Mouse (Mus musculus) embryonic facial prominence, embryonic 13.5 days (tissue): ENCODE measurements around the gene Pole2. TPM values are rescaled to one million over a fixed set of nuclear protein-coding genes. Genes with fewer than 3 reads are reported as not detected.

ENCODE experiments used
- ATAC-seq: fragments of 200-750 bp; cut with Nextera tagmentation; 2 replicates; pipeline ENCODE4 v1.8.0; 2017; ENCODE audit warnings: low read depth; ENCODE audit not compliant: insufficient number of reproducible peaks, insufficient read depth, low FRiP score, low TSS enrichment
- H3K27ac ChIP-seq: fragments of 300-500 bp; sonication (generic); 2 replicates; pipeline ENCODE4 v1.5.1; 2015; ENCODE audit warnings: moderate library complexity, mild to moderate bottlenecking, inconsistent platforms
- H3K27me3 ChIP-seq: fragments of 300-500 bp; sonication (generic); 2 replicates; pipeline ENCODE4 v1.6.1; 2015; ENCODE audit warnings: mild to moderate bottlenecking, inconsistent platforms
- H3K36me3 ChIP-seq: fragments of 300-500 bp; sonication (generic); 2 replicates; pipeline ENCODE4 v1.6.1; 2015; ENCODE audit warnings: mild to moderate bottlenecking, inconsistent platforms
- H3K4me1 ChIP-seq: fragments of 300-500 bp; sonication (generic); 2 replicates; pipeline ENCODE4 v1.6.1; 2015; ENCODE audit warnings: inconsistent platforms
- H3K4me2 ChIP-seq: fragments of 300-500 bp; sonication (generic); 2 replicates; pipeline ENCODE4 v1.6.1; 2015; ENCODE audit warnings: moderate library complexity, mild to moderate bottlenecking, inconsistent platforms
- H3K4me3 ChIP-seq: fragments of 300-500 bp; sonication (generic); 2 replicates; pipeline ENCODE4 v1.5.1; 2015; ENCODE audit warnings: mild to moderate bottlenecking, inconsistent platforms
- H3K9ac ChIP-seq: fragments of 300-500 bp; sonication (generic); 2 replicates; pipeline ENCODE4 v1.6.1; 2015; ENCODE audit warnings: mild to moderate bottlenecking, inconsistent platforms
- H3K9me3 ChIP-seq: fragments of 300-500 bp; sonication (generic); 2 replicates; pipeline ENCODE4 v1.6.1; 2016; ENCODE audit warnings: inconsistent platforms
- WGBS: fragments of 180-500 bp; shearing (Covaris S2); methylation state at CpG from one replicate; pipeline ENCODE4 v1.1.7; 2015; ENCODE audit warnings: mixed read lengths; 5-methylcytosine and 5-hydroxymethylcytosine counted together
- polyA plus RNA-seq: library from polyadenylated mRNA; unstranded; fragments of >200 nt; fragmentation: Nextera tagmentation; extraction: Ambion mirVana; gene quantifications from 2 replicates; pipeline ENCODE4 v1.2.1, GENCODE M21; 2015

The Pole2 gene
- polyA plus RNA-seq, 1 experiment from 2014 or later: 29.5 TPM

DNA sequence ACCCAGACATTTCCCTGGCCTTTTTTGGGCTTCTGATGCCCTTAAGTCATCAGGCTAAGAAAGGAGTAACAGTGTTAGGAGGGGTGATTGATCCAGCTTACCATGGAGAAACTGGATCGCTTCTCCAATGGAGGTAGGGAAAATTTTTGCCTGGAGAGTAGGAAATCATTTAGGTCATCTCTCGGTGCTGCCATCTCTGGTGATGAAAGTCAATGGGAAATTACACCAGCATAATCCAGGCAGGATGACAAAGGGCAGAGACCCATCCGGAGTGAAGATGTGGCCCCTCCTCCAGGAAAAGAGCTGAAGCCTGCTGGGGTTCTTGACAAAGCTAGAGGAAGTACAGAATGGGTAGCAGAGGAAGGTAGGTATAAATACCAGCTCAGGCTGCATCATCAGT is 10.3 kb upstream of the Pole2 start:
- Histone ChIP-seq H3K4me3 (no peak overlapping the region), H3K4me2 (no peak overlapping the region), H3K27me3 (no peaks in the 10 kb centered on the region), H3K4me1 (peaks cover 6% of the 10 kb centered on the region; the same call in 1 of the 2 replicates), H3K9ac (no peak overlapping the region), H3K9me3 (no peaks in the 10 kb centered on the region), H3K27ac (no peak overlapping the region), H3K36me3 (no peaks in the 10 kb centered on the region)
- ATAC-seq: no peak
- 45% methylated on average over 3 of the region's 3 CpGs for WGBS

DNA sequence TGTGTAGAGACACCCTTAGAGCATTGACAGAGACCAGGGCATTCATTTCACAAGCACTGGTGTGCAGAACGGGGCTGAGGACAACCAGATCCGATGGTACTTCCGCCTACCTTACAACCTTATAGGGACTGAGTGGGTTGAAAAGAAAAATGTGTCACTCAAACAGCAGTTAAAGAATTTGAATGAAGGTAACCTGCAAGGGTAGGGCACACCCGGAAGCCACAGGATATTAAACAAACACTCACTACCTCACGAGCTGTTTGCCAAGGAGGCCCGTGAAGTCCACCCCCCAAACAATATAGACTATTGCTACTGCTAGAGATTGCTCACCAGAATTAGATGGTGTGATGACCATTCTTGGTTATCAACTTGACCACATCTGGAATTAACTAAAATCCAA is 7.8 kb upstream of the Pole2 start:
- 89% methylated on average over 6 of the region's 6 CpGs for WGBS
- Histone ChIP-seq H3K36me3 (no peaks in the 10 kb centered on the region), H3K9me3 (no peaks in the 10 kb centered on the region), H3K27me3 (no peaks in the 10 kb centered on the region), H3K4me2 (no peak overlapping the region), H3K27ac (no peak overlapping the region), H3K9ac (no peak overlapping the region), H3K4me1 (no peaks in the 10 kb centered on the region; the same call in 1 of the 2 replicates), H3K4me3 (no peak overlapping the region)
- ATAC-seq: no peak

DNA sequence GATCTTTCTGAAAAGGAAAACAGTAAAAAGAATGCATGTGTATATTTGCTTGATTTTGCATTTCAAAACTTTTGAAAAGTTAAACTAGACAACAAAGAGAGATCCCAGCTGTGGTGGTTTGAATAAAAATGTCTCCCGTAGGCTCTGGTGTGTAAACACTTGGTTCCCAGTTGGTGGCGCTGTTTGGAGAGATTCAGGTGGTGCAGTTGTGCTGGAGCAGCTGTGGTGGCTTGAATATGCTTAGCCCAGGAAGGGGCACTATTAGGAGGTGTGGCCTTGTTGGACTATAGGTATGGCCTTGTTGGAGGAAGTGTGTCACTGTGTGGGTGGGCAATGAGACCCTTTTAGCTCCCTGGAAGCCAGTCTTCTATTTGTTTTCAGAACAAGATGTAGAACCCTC is 1.3 kb upstream of the Pole2 start:
- H3K9me3 ChIP-seq: no peaks in the 10 kb centered on the region
- no peaks in the 10 kb centered on the region for H3K27me3 ChIP-seq
- WGBS: 67% methylated on average over 2 of the region's 2 CpGs

DNA sequence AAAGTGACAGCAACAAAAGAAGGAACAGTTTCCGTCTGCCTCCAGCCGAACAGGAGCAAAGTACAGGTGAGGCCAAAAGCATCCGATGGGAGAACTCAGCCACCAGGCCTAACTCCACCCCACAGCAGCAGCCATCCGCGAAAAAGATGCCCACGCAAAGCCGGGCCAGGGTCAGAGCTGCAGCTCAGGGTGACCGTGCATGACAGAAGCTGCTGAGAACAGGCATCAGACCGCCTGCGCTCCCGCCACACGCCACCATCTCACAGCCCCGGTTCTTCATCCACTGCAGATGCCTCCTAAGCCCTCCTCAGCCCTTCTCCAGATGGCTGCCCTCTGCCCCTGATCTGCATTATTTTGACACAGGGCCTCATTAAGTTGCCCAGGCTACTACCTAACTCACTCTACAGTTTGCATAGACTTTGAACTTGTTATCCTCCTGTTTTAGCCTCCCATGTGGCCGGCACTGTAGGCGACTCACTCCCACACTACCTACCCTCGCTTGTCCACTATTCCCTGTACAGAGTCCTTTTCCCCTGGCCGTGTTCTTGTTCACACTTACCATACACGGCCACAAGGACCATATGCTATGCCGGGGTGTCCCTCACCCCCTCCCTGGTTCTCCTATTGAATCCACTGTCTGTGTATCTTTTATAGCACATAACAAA is 7.2 kb downstream of the Pole2 start:
- Histone ChIP-seq H3K9ac (peak overlapping the region; percentile 32; the same call in 1 of the 2 replicates), H3K27ac (no peak overlapping the region), H3K4me2 (no peak overlapping the region), H3K27me3 (no peaks in the 10 kb centered on the region), H3K9me3 (no peaks in the 10 kb centered on the region), H3K4me1 (no peaks in the 10 kb centered on the region), H3K36me3 (peaks cover 76% of the 10 kb centered on the region), H3K4me3 (no peak overlapping the region)
- no peak for ATAC-seq
- 91% methylated on average over 19 of the region's 19 CpGs for WGBS

More for the DNA sequence above, 1.3 kb upstream of the Pole2 start:
- Histone ChIP-seq H3K9ac (no peak overlapping the region), H3K4me1 (peaks cover 6% of the 10 kb centered on the region), H3K4me3 (no peak overlapping the region), H3K36me3 (peaks cover 16% of the 10 kb centered on the region), H3K27ac (no peak overlapping the region), H3K4me2 (no peak overlapping the region)
- no peak for ATAC-seq

DNA sequence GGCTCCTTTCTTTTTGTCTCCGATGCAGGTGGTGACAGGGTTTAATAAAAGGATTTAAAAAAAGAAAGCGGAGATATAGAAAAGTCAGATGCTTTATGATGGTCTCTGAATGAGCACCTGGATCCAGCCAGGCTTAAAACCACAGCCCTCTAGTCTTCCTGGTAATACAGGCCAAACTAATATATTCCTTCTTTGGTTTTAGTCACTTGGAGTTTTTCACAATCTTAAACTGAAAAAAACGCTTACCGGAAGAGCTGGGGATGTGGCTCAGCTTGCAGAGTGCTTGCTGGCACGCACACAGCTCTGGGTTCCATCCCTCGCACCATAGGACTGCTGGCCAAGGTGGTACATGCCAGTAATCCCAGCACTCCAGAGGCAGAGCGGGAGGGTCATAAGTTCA is 11.4 kb downstream of the Pole2 start:
- H3K4me2 ChIP-seq: no peak overlapping the region
- H3K36me3 ChIP-seq: peaks cover 85% of the 10 kb centered on the region
- no peaks in the 10 kb centered on the region for H3K4me1 ChIP-seq
- no peak overlapping the region for H3K4me3 ChIP-seq
- H3K27ac ChIP-seq: no peak overlapping the region
- H3K9ac ChIP-seq: no peak overlapping the region
- H3K27me3 ChIP-seq: no peaks in the 10 kb centered on the region
- ATAC-seq: no peak
- WGBS: 95% methylated on average over 7 of the region's 7 CpGs
- no peaks in the 10 kb centered on the region for H3K9me3 ChIP-seq

DNA sequence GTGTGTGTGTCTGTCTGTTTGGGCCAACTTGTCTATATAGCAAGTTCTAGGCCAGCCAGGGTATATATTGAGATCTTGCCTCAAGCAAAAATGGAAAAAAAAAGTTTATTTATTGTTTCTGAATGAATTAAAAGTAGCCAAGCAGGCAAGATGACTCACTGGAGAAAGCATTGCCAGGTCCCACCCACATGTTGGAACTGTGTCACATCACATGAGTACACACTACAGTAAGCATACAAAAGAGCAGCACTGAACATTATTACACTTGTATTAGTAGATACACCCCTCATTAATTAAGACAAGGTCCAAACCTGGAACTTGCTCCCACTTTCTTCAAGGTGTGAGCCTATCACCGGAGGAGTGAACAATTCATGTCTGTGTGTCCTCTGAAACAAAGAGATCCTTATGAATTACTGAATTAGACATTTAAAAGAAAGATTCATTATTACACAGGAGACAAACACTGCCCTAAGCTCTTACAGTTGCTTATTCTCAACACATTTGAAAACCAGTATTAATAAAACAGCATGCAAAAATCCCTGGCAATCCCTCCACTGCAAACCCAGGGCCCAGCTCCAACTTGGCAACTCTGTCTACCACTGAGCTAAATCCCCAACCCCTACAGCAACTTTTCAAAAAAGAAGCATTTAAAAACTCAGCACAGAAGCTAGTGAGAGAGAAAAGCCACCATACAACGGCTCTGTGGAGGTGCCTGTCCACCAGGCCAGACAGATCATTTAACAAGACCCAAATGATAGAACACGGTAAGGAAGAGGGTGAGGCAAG is 12.8 kb downstream of the Pole2 start:
- no peaks in the 10 kb centered on the region for H3K27me3 ChIP-seq
- H3K4me2 ChIP-seq: no peak overlapping the region
- no peak overlapping the region for H3K9ac ChIP-seq
- 87% methylated on average over 3 of the region's 3 CpGs for WGBS
- H3K4me1 ChIP-seq: no peaks in the 10 kb centered on the region
- peaks cover 78% of the 10 kb centered on the region for H3K36me3 ChIP-seq
- no peak overlapping the region for H3K27ac ChIP-seq
- no peak overlapping the region for H3K4me3 ChIP-seq
- H3K9me3 ChIP-seq: no peaks in the 10 kb centered on the region
- ATAC-seq: no peak

DNA sequence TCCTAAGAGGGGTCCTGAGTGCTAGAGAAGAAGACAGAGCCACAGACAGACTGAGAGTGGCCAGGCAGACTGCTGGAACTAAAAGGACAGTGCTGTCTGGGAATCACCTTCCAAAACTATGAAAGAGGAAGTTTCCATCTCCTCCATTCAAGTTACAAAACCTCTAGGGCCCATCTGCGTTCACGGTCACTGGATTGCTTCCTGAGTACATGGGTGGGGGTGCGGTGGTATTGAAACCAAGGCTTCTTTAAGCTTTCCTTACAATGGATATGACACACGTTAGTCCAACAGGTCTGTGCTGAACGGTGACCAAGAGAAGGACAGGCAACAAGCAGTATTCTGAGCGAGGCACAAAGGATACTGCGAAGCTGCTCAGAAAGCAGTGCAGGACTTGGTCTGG is 13.6 kb downstream of the Pole2 start:
- H3K36me3 ChIP-seq: peaks cover 79% of the 10 kb centered on the region
- H3K4me3 ChIP-seq: no peak overlapping the region
- no peak for ATAC-seq
- H3K9me3 ChIP-seq: no peaks in the 10 kb centered on the region
- H3K27ac ChIP-seq: no peak overlapping the region; the same call in 1 of the 2 replicates
- H3K9ac ChIP-seq: no peak overlapping the region
- H3K4me1 ChIP-seq: no peaks in the 10 kb centered on the region
- no peaks in the 10 kb centered on the region for H3K27me3 ChIP-seq
- no peak overlapping the region for H3K4me2 ChIP-seq
- WGBS: 94% methylated on average over 7 of the region's 7 CpGs

DNA sequence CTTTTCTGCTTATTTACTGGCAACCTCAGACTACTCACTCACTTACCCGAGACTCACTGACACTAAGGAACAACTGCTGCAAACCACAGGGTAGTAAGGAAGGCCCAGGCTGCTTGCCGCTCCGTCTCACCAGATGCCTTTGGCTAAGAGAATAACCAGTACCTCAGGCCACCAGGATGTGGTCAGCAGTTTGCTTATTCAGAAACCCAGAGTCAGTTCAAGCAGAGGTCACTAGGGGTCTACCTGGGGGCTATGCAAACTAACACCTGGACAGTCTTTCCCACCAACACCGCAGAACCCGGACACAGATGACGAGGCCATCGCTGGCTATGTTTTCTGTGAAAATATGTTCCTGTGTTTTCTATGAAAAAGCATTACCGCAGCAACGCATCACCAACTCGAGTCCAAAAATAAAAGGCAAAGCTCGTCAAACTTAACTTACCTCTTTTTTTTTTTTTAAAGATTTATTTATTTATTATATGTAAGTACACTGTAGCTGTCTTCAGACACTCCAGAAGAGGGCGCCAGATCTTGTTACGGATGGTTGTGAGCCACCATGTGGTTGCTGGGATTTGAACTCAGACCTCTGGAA is 14.7 kb downstream of the Pole2 start:
- H3K27ac ChIP-seq: no peak overlapping the region
- H3K9ac ChIP-seq: no peak overlapping the region
- H3K4me3 ChIP-seq: no peak overlapping the region
- no peak for ATAC-seq
- no peaks in the 10 kb centered on the region for H3K4me1 ChIP-seq
- no peaks in the 10 kb centered on the region for H3K9me3 ChIP-seq
- no peaks in the 10 kb centered on the region for H3K27me3 ChIP-seq
- 93% methylated on average over 13 of the region's 13 CpGs for WGBS
- H3K36me3 ChIP-seq: peaks cover 77% of the 10 kb centered on the region
- H3K4me2 ChIP-seq: no peak overlapping the region

DNA sequence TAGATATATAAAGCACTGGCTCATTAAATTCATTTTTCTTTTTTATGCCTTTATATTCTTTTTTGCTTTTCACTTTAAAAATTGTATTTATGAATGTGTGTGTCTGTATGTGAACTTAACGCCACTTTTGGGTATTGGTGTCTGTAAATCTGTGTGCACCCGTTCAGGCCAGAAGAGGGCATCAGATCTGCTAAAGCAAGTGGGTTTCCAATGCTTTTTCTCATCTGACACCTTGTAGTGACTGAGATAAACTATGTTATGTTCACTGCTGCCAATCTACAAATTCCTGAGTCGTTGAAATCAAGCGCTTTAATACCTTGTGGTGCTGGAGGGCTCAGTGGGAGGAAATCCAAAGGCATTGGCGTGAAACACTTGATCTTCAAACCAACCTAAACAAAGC is 16.9 kb downstream of the Pole2 start:
- H3K9me3 ChIP-seq: no peaks in the 10 kb centered on the region
- no peak overlapping the region for H3K4me2 ChIP-seq
- H3K9ac ChIP-seq: no peak overlapping the region
- no peak for ATAC-seq
- 80% methylated on average over 5 of the region's 5 CpGs for WGBS
- no peak overlapping the region for H3K27ac ChIP-seq
- H3K4me1 ChIP-seq: no peaks in the 10 kb centered on the region
- H3K36me3 ChIP-seq: peaks cover 76% of the 10 kb centered on the region
- H3K27me3 ChIP-seq: no peaks in the 10 kb centered on the region
- H3K4me3 ChIP-seq: no peak overlapping the region

DNA sequence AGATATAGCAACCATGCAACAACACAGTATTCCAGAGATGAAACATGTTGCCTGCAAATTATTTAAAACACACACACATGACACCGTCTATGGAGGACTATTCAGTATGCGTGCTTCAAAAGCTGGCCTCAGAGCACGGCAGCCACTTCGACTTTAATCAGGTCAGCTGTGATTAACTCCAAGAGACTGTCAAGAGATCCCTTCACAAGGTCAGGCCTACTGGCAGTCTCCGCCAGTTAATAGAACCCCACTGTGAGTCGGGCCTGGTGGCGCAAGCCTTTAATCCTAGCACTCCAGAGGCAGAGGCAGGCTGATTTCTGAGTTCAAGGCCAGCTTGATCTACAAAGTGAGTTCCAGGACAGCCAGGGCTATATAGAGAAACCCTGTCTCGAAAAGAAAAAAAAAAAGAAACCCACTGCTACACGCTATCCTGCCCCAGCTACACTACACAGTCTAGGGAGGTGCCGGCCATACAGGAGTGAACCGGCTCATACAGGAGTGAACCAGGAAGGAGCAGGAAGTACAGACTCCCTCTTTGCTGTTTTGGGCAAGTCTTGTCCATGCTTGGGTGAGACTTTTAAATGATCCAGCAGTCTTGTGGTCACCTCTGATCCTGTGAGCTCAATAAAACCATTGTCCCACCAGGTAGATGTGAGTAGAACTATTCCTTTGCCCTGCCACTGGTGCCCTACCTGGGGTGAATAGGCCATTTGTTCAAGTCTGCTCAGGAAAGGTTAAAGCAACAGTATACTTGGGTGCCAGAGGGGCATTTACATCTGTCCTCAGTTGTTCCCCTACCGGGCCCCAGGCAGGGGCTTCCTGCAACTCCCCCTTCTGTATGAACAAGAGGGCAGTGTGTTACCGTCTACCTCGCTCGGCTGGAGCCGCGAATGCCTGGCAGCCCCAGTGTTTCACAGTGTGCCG is 17.7 kb downstream of the Pole2 start:
- H3K9ac ChIP-seq: no peak overlapping the region
- peak; percentile 68 for ATAC-seq

DNA sequence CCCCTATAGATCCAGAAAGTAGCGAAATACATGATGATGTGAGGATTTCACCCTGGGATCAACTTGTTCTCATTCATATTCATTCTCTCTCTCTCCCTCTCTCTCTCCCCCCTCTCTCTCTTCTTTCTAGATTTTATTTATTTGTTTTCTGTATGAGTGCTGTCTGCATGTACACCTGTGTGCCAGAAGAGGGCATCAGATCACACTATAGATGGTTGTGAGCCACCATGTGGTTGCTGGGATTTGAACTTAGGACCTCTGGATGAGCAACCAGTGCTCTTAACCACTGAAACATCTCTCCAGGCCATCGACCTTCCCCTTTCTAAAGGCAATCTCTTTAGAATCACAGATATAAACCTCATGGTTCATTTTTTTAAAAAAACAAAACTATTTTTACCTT is 19.5 kb downstream of the Pole2 start:
- Histone ChIP-seq H3K36me3 (peaks cover 62% of the 10 kb centered on the region), H3K4me3 (no peak overlapping the region), H3K4me2 (no peak overlapping the region), H3K4me1 (no peaks in the 10 kb centered on the region), H3K27me3 (no peaks in the 10 kb centered on the region), H3K9me3 (no peaks in the 10 kb centered on the region), H3K27ac (no peak overlapping the region), H3K9ac (no peak overlapping the region)
- 88% methylated on average over 2 of the region's 2 CpGs for WGBS
- ATAC-seq: no peak

More for the DNA sequence above, 17.7 kb downstream of the Pole2 start:
- Histone ChIP-seq H3K4me2 (no peak overlapping the region), H3K9me3 (no peaks in the 10 kb centered on the region), H3K27me3 (no peaks in the 10 kb centered on the region), H3K36me3 (peaks cover 71% of the 10 kb centered on the region), H3K4me1 (no peaks in the 10 kb centered on the region), H3K4me3 (no peak overlapping the region), H3K27ac (peak overlapping the region; percentile 55)
- 83% methylated on average over 18 of the region's 18 CpGs for WGBS
